Mouse (Mus musculus) embryo, embryonic 9.5 days (tissue): Measurements from ENCODE around the gene Cbr4.

Experiments
- DNase-seq: peaks from one replicate; pipeline ENCODE4 v3.0.0-alpha.2; 2017; ENCODE audit errors: extremely low spot score

The Cbr4 gene

DNA sequence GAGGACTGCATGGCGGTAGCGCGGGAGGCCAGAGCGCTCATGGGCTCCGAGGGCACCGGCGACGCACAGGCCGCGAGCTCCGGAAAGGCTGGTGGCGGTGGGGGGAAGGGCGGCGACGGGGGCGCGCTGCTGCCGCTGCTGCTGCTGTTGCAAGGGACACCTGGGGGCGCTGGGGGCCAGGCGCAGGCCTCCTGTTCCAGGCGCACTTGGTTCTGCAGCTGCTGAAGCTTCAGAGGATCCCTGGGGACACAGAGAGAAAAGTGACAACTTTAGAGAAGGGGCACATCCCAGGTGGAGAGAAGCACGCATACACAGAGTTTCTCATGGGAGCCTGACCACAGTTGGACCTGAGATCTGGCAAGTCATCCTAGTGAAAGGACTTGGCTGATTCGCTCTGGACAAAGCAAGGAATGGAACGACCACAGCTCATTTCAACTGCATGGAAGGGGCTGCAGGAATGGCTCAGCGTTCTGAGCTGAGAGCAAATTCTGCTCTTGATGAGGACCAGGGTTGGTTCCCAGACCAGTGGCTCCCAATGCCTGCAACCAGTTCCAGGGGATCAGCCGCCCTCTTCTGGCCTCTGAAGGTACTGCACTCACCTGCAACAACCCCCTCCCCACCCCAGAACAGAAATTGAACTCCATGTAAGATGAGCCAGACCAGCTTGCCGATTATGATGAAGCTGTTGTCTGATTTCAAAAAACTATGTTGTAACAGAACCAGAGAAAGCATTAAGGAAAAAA, 62.6 kb downstream of the Cbr4 start:
- peak; percentile 54 for DNase-seq

DNA sequence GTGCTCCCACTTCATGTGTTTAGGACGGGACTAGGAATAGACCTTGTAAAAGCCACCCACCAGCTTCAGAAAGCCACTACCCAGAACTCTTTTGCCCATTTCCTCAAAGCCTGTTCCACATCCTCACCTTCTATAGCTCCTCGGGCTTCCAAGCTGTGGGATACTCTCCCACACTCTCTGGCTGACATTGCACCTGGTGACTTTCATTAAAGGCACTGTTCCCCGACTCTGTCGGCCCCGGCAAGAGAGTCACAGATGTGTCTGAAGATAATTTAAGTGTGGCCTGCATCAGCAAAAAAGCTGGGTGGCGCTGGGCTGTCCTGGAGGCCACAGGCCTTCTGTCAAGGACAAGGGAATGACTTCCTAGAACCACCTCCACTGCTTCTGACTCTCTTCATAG, 64.7 kb downstream of the Cbr4 start:
- no peak for DNase-seq

DNA sequence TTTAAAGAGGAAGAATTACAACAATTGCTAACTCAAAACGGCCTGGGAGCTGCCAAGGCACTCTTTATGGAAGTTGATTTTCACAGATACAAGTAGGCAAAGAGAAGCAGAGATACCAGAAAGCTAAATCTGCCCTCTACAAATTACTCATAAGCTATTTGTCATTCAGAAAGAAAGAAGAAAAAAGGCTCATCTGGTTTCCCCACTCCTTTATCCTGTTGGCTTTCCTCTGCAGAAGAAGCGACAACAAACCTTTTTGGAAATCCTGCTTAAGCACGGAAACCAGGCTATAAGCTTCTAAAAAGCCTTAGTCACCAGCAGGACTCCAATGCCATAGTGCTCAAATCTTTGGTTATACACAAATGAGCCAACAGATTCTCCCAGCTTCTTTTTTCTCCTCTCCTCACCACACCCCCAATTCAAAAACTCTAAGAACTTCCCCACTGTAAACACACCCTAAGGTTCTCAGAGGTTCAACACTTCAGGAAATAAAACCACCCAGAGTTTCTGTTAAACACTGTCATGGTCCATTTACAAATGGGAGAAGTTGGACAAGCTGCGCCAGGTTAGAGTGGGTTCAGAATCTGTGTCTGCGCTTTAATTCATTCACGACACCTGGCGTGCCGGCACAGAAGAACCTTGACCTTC, 65.3 kb downstream of the Cbr4 start:
- no peak for DNase-seq

DNA sequence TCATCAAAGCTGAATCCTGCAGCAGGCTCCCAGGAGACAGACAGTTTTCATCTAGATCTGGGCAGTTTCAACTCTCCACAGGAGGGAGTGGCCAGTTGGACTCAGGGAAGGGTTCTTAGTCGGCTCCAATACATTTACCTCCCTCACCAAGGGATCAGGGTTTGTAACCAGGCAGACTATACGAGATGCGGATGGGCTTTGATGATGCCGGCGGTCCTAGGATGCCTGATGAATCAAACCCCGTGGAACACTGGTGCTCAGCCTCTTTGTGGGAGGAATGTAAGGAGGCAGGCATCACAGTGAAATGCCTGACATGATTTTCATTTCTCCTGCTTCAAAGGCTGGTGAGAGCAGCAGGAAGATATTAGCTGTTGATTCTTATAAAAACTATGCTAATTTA, 67.8 kb downstream of the Cbr4 start:
- DNase-seq: no peak

DNA sequence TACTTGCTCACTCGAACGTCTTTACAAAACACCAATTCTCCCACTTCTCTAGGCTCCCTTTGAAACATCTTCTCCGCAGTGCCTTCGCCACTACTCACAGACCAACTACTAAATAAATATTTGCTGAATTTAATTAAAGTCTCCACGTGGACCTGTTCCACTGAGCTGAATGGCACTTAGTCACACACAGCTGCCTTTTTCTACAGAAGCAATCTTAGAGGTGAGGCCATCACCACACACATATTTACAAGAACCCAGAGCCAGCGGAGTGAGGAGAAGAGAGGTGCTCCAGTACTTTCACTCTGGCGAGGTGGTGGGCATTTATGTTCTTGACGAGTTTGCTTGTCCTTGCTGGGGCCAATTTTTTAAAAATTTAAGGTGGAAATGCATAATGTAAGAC, 68.7 kb downstream of the Cbr4 start:
- DNase-seq: no peak
